Mouse (Mus musculus) E14TG2a.4 (cell line): ENCODE measurements around the gene Slc39a11.

ENCODE experiments used
- CTCF ChIP-seq: conservative IDR thresholded peaks from 2 replicates; pipeline ENCODE4 v1.5.1; 2014; ENCODE audit warnings: low read length
- NANOG ChIP-seq: IDR thresholded peaks from 2 replicates; pipeline ENCODE4 v1.6.1; 2014; ENCODE audit warnings: borderline replicate concordance, low read length, mixed read lengths

- no peak for TF ChIP-seq CTCF
- TF ChIP-seq NANOG: no peak
These were observed 128.2 kb downstream of the Slc39a11 start for GRCm38 (mm10) chr11:113521469-113522190.
